Mouse (Mus musculus): ENCODE data around the gene Aanat. TPM values are rescaled to one million over a fixed set of nuclear protein-coding genes. Genes with fewer than 3 reads are reported as not detected.

Aanat gene
- total and polyA plus RNA-seq, 2 experiments from 2014 or later: 0.82 to 0.94 TPM

DNA sequence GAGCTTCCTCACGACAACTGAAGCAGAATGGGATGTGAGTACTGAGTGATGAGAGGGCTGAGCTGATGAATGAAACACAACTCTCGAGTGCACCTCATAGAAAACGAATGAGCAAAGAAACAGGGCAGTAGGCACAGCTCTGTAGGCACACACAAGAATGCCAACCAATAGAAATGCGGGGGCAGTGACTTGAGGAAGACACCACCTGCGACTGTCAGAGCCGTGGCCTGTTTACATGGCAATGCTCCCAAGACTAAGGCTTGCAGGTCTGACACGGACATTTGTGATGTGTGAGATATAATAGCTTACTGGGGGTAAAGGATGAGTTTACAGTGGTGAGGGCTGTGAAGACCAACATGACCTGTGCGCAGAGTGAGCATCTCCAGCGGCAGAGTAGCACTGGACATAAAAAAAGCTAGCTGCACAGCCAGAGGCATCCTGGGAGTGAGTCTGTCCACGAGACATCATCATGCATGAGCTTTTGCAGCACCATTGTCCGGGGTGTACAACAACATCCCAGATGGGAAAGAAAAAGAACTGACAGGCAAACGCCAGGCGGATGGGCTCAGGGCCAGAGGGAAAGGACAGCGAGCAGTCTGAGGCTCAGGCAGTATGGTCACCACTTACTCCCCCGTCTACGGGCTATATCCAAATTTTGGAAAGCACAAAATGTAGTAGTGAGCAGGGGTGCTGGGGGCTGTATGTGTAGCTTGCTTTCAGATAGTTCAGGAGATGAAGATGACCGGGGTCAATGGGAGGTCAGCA, 38.8 kb upstream of the Aanat start:
- no peak for ATAC-seq (ENCODE audit: low FRiP score)
- H3K4me3 ChIP-seq (ENCODE audit: low read depth, low read length): no peak overlapping the region
- no peaks in the 10 kb centered on the region for H3K27me3 ChIP-seq (ENCODE audit: insufficient read depth, low read length)
- no peak overlapping the region for H3K9ac ChIP-seq (replicated peaks; ENCODE audit: low read length, poor library complexity, severe bottlenecking)
- peaks cover 56% of the 10 kb centered on the region for H3K36me3 ChIP-seq (ENCODE audit: insufficient read depth, low read length)
- no peaks in the 10 kb centered on the region for H3K9me3 ChIP-seq (ENCODE audit: low read length)
- TF ChIP-seq CTCF (IDR thresholded peaks at IDR 0.05): no peak
- no peak overlapping the region for H3K4me2 ChIP-seq (ENCODE audit: low read depth, low read length, poor library complexity, severe bottlenecking)
- H3K27ac ChIP-seq (ENCODE audit: low read depth, low read length): no peak overlapping the region
- no peaks in the 10 kb centered on the region for H3K4me1 ChIP-seq (ENCODE audit: insufficient read depth, low read length)
- WGBS: 83% methylated on average over 17 of the region's 17 CpGs
- DNase-seq (ENCODE audit: low spot score): no peak

DNA sequence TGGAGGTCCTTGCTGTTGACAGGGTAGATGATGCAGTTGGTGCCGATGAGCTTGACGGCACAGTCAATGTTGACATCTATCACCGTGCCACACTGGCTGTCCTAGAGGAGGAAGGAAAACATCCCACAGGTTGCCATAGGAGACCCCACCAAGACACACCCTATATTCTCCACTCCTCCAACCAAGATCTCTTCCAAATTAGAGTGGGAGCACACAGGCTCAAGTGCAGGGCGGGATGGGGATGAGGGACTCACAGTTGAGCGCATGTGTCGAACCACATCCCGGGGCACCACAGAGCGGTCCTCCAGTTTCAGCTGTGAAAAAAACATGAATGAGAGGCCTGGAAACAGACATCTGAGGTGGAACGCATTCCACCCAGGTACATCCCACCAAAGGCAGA, 37.5 kb upstream of the Aanat start:
- WGBS: 94% methylated on average over 9 of the region's 9 CpGs
- Histone ChIP-seq H3K4me1 (ENCODE audit: insufficient read depth, low read length) (no peaks in the 10 kb centered on the region), H3K27ac (ENCODE audit: low read depth, low read length) (no peak overlapping the region), H3K4me3 (ENCODE audit: low read depth, low read length) (no peak overlapping the region), H3K9me3 (ENCODE audit: low read length) (no peaks in the 10 kb centered on the region), H3K27me3 (ENCODE audit: insufficient read depth, low read length) (no peaks in the 10 kb centered on the region), H3K36me3 (ENCODE audit: insufficient read depth, low read length) (peaks cover 43% of the 10 kb centered on the region), H3K9ac (replicated peaks; ENCODE audit: low read length, poor library complexity, severe bottlenecking) (no peak overlapping the region), H3K4me2 (ENCODE audit: low read depth, low read length, poor library complexity, severe bottlenecking) (no peak overlapping the region)
- ATAC-seq (ENCODE audit: low FRiP score) (no peak), DNase-seq (ENCODE audit: low spot score) (no peak)
- TF ChIP-seq CTCF (IDR thresholded peaks at IDR 0.05): no peak

DNA sequence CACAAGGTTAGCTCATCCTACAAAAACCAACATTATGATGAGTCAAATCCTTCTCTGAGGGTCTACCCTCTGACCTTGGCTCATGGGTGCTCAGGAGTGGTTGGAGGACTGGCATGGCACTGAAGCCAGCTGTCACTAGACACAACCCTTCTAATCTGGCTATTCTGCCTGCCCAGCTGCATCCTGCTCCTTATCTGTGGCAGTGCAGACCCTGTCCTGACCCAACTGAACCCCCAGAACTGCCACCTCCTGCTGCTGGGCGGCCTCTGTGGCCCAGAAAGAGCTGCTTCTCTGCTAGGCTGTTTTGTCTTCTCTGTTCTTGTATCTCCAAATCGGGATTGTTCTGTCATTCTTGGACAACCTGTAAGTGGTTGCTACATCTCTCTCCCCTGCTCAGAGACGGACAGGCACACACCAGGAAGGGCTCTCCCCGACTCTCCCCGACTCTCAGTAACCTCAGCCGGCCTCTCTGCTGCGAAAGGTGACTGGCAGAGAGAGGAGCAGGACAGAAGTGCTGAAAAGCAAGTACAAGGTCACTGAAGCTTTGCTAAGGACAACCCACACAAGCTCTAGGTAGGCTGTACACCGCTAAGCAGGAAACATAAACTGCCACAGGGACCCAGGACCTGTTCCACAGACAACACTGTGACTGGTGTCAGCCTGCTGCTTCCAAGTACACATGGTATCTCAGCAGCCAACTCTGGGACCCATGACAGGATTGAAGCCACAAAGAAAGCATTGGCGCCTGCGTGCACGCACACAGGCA, 36.8 kb upstream of the Aanat start:
- DNase-seq (ENCODE audit: low spot score): no peak
- H3K9ac ChIP-seq (replicated peaks; ENCODE audit: low read length, poor library complexity, severe bottlenecking): no peak overlapping the region
- no peaks in the 10 kb centered on the region for H3K27me3 ChIP-seq (ENCODE audit: insufficient read depth, low read length)
- H3K27ac ChIP-seq (ENCODE audit: low read depth, low read length): no peak overlapping the region
- WGBS: 91% methylated on average over 11 of the region's 11 CpGs
- H3K4me2 ChIP-seq (ENCODE audit: low read depth, low read length, poor library complexity, severe bottlenecking): no peak overlapping the region
- H3K4me1 ChIP-seq (ENCODE audit: insufficient read depth, low read length): peaks cover 3% of the 10 kb centered on the region; the same call in 1 of the 2 replicates
- peaks cover 37% of the 10 kb centered on the region for H3K36me3 ChIP-seq (ENCODE audit: insufficient read depth, low read length)
- no peak for ATAC-seq (ENCODE audit: low FRiP score)
- H3K4me3 ChIP-seq (ENCODE audit: low read depth, low read length): no peak overlapping the region
- TF ChIP-seq CTCF (IDR thresholded peaks at IDR 0.05): no peak
- no peaks in the 10 kb centered on the region for H3K9me3 ChIP-seq (ENCODE audit: low read length)

DNA sequence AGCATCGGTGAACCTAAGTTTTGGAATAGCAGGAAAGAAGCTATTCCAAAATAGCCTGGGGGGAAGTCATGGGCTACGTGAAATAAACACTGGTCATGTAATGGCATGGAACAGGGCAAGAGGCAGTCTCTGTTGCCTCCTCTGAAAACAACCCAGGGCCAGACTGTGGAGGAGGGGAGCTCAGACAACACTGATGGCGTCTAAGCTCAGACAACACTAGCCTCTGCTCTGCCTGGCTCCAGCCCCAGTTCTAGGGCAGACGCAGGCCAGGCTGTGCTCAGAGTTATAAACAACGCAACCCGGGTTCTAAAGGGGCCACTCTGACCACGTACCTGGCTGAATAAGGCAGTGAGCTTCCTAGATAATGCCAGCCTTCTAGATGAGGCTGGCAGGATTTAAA, 35.5 kb upstream of the Aanat start:
- Histone ChIP-seq H3K4me1 (ENCODE audit: insufficient read depth, low read length) (peaks cover 13% of the 10 kb centered on the region), H3K27me3 (ENCODE audit: insufficient read depth, low read length) (no peaks in the 10 kb centered on the region), H3K27ac (ENCODE audit: low read depth, low read length) (no peak overlapping the region), H3K9ac (replicated peaks; ENCODE audit: low read length, poor library complexity, severe bottlenecking) (no peak overlapping the region), H3K9me3 (ENCODE audit: low read length) (no peaks in the 10 kb centered on the region), H3K4me3 (ENCODE audit: low read depth, low read length) (no peak overlapping the region), H3K4me2 (ENCODE audit: low read depth, low read length, poor library complexity, severe bottlenecking) (no peak overlapping the region), H3K36me3 (ENCODE audit: insufficient read depth, low read length) (peaks cover 24% of the 10 kb centered on the region)
- no peak for TF ChIP-seq CTCF (IDR thresholded peaks at IDR 0.05)
- no peak for ATAC-seq (ENCODE audit: low FRiP score)
- no peak for DNase-seq (ENCODE audit: low spot score)
- WGBS: 78% methylated on average over 7 of the region's 7 CpGs

DNA sequence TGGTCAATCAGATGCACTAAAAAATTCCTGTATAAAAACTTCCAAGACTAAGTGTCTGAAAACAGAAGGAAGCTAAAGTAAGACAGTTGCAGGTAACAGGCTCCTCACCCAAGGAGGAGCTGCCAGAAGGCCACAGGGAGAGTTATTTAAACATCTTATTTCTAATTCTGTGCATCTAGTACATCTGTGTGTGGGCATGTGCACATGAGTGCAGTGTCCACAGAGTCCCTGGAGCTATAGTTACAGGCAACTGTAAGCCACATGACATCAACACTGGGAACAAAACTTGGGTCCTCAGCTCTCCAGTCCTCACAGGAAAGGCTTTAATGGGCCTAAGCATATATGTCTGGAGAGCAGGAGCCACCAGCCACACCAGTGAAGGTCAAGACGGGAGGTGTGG, 34.0 kb upstream of the Aanat start:
- no peaks in the 10 kb centered on the region for H3K27me3 ChIP-seq (ENCODE audit: insufficient read depth, low read length)
- no peak overlapping the region for H3K9ac ChIP-seq (replicated peaks; ENCODE audit: low read length, poor library complexity, severe bottlenecking)
- H3K27ac ChIP-seq (ENCODE audit: low read depth, low read length): no peak overlapping the region
- ATAC-seq (ENCODE audit: low FRiP score) (no peak), DNase-seq (ENCODE audit: low spot score) (no peak)
- no peak for TF ChIP-seq CTCF (IDR thresholded peaks at IDR 0.05)
- WGBS: 88% methylated on average over 1 of the region's 1 CpGs
- H3K4me1 ChIP-seq (ENCODE audit: insufficient read depth, low read length): peaks cover 20% of the 10 kb centered on the region
- H3K4me3 ChIP-seq (ENCODE audit: low read depth, low read length): no peak overlapping the region
- H3K4me2 ChIP-seq (ENCODE audit: low read depth, low read length, poor library complexity, severe bottlenecking): no peak overlapping the region
- H3K9me3 ChIP-seq (ENCODE audit: low read length): no peaks in the 10 kb centered on the region
- peaks cover 9% of the 10 kb centered on the region for H3K36me3 ChIP-seq (ENCODE audit: insufficient read depth, low read length)

Measured in midbrain, postnatal 0 days (tissue).